8 mouse cellular contexts compared by ENCODE assay signal in genomic region chr13:59314419-59314818, GRCm38 (mm10).
A peak's percentile ranks its signal among the peaks of the same experiment; 100 is the strongest.
DNase-seq lines count a peak whose midpoint lies in the region; ATAC-seq and TF ChIP-seq lines count a peak whose summit lies in the region.

No protein-coding gene starts in this region.

- no peak overlapping the region for H3K9ac ChIP-seq in heart, embryonic 12.5 days
- H3K9ac ChIP-seq in liver, postnatal 0 days (replicated peaks), result no peak overlapping the region

- peak; percentile 58 for TF ChIP-seq CTCF in liver, postnatal 0 days (IDR thresholded peaks at IDR 0.05; ENCODE audit: low read depth)

- H3K27me3 ChIP-seq in heart, embryonic 12.5 days (replicated peaks), result no peaks in the 10 kb centered on the region
- no peaks in the 10 kb centered on the region for H3K27me3 ChIP-seq in liver, postnatal 0 days (ENCODE audit: insufficient read depth, low read length)

- WGBS in heart, embryonic 12.5 days, result 58% methylated on average over 1 of the region's 1 CpGs
- WGBS in liver, postnatal 0 days (ENCODE audit: insufficient replicate concordance), result 53% methylated on average over 1 of the region's 1 CpGs

- H3K4me1 ChIP-seq in heart, embryonic 12.5 days (replicated peaks), result no peaks in the 10 kb centered on the region
- no peaks in the 10 kb centered on the region for H3K4me1 ChIP-seq in liver, postnatal 0 days (ENCODE audit: insufficient read depth)

- ATAC-seq in heart, embryonic 12.5 days (ENCODE audit: insufficient number of reproducible peaks, low FRiP score), result no peak
- no peak for ATAC-seq in liver, postnatal 0 days
- ATAC-seq in megakaryocyte, adult 5-6 weeks (ENCODE audit: poor library complexity, severe bottlenecking), result no peak

- peak; percentile 17 for DNase-seq in heart, postnatal 4 days
- DNase-seq in right cerebral cortex, postnatal 10 days (ENCODE audit: low spot score in 2 of 2), result peak; percentile 72 to 73
- DNase-seq in right cerebral cortex, postnatal 36 days (ENCODE audit: low spot score in 2 of 2), result no peak
- peak; percentile 2 for DNase-seq in c-Kit-negative CD71-positive TER-119-positive erythroid progenitor cells, embryonic 14.5 days (ENCODE audit: low read depth, low spot score)
- DNase-seq in liver, postnatal 0 days, result peak; percentile 24
- no peak for DNase-seq in heart, adult 11 months

- H3K4me3 ChIP-seq in heart, embryonic 12.5 days, result no peak overlapping the region
- H3K4me3 ChIP-seq in liver, postnatal 0 days (ENCODE audit: low read depth, low read length), result no peak overlapping the region

- no peak for TF ChIP-seq EP300 in liver, postnatal 0 days (IDR thresholded peaks at IDR 0.05; ENCODE audit: low read depth)

- no peaks in the 10 kb centered on the region; the same call in 1 of the 2 replicates for H3K9me3 ChIP-seq in heart, embryonic 12.5 days (replicated peaks)
- H3K9me3 ChIP-seq in liver, postnatal 0 days (ENCODE audit: low read length), result no peaks in the 10 kb centered on the region

- no peak overlapping the region for H3K27ac ChIP-seq in heart, embryonic 12.5 days (ENCODE audit: poor library complexity, severe bottlenecking)
- H3K27ac ChIP-seq in liver, postnatal 0 days (ENCODE audit: low read depth), result no peak overlapping the region

- H3K36me3 ChIP-seq in heart, embryonic 12.5 days, result no peaks in the 10 kb centered on the region
- no peaks in the 10 kb centered on the region for H3K36me3 ChIP-seq in liver, postnatal 0 days (replicated peaks; ENCODE audit: insufficient read depth, low read length)

- H3K4me2 ChIP-seq in heart, embryonic 12.5 days, result no peak overlapping the region
- H3K4me2 ChIP-seq in liver, postnatal 0 days (ENCODE audit: low read depth, low read length), result no peak overlapping the region

Comparison
In these comparisons a context has a peak if more than half of its experiments do, and no peak if none do; other contexts are left out.
1. DNase-seq: peak in heart, postnatal 4 days (single experiment), right cerebral cortex, postnatal 10 days (2 of 2), c-Kit-negative CD71-positive TER-119-positive erythroid progenitor cells, embryonic 14.5 days (single experiment) and liver, postnatal 0 days (single experiment); none in right cerebral cortex, postnatal 36 days (0 of 2) and heart, adult 11 months (single experiment).